Mouse (Mus musculus) monocyte, adult 5-6 weeks (primary cell): ENCODE measurements around the gene Hebp1. TPM values are rescaled to one million over a fixed set of nuclear protein-coding genes. Genes with fewer than 3 reads are reported as not detected.

Source experiments
- ATAC-seq: fragments of 153-309, 156-312 bp; replicated peaks from 2 replicates; pipeline ENCODE4 v1.8.0; 2017; ENCODE audit warnings: mild to moderate bottlenecking; ENCODE audit not compliant: low TSS enrichment, insufficient number of reproducible peaks, severe bottlenecking, poor library complexity, low FRiP score
- total RNA-seq: library from RNA; stranded (forward); fragments of 200-1000, 200-491, 200-594 nt; gene quantifications from 3 replicates; pipeline ENCODE4 v1.2.3, GENCODE M21; 2017

Gene Hebp1
- total RNA-seq, 1 experiment from 2014 or later: 4.2 TPM

DNA sequence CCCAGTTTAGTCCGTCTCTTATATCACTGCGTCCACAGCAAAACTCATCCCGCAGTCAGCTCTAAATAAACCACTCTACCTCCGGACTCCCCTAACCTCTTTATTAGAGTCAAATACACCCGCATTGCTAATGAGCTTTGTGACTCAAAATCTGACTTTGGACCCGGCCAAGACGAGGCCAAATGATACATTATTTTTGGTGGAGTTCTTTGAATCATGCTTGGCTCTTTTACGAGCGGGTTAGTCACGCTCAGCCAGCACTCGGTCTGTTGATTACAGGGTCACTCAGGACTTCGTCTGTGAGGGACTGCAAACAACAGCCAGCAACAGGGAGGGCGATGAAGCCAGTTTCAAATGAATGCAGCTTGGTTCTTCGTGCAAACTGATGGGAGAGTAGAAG lies 59.1 kb downstream of the Hebp1 start:
- no peak for ATAC-seq

DNA sequence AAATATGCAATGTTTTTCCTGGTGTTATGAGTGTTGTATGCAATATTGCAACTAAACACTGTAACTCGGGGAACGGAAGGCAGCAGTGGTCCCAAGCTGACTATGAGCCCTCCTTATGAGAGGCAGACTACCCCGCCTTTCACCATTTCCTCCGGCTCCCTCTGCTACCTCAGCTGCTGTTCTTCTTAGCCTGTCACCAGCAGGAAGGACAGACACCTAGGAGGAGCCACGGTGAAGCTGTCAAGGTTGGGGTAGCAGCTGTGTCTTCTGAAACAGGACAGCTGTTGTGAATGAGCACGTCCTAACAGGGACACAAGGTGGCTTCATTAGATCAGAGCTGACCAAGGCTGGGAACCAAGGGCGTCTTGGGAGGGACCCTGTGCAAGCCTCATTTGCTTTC lies 59.6 kb downstream of the Hebp1 start:
- no peak for ATAC-seq

DNA sequence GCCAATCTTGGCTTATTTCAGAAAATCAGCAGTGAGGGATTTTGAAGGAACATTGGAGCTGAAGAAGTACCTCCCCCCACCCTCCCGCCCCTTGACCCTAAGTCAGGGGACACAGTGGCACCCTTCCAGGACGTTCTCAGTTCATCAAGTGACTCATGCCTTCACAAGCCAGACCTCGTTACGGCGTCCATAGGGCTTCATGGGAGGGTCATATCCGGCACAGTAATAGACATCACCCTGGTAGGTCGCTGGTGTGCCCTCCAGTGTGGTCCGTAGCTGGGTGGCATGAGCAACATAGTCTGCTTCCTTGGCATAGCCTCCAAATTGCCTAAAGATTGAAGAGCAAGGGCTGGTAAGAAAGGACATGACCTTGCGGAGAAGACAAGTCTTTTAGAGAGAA lies 60.1 kb downstream of the Hebp1 start:
- ATAC-seq: no peak

GRCm38 (mm10) chr6:135136439-135137161 lies 61.2 kb downstream of the Hebp1 start:
- ATAC-seq: no peak

GRCm38 (mm10) chr6:135135735-135136134 lies 62.1 kb downstream of the Hebp1 start:
- ATAC-seq: no peak

- no peak for ATAC-seq
These were observed 64.3 kb downstream of the Hebp1 start for GRCm38 (mm10) chr6:135133486-135133885.

GRCm38 (mm10) chr6:135133086-135133485 lies 64.7 kb downstream of the Hebp1 start:
- ATAC-seq: no peak

- ATAC-seq: no peak
These were observed 73.0 kb downstream of the Hebp1 start for GRCm38 (mm10) chr6:135124755-135125380.

- ATAC-seq: no peak
These were observed 79.6 kb downstream of the Hebp1 start, which contains the start of gene Gprc5d for GRCm38 (mm10) chr6:135118183-135118582. Gprc5d (minus strand) TSS chr6:135118283.

GRCm38 (mm10) chr6:135116479-135116878 lies 81.3 kb downstream of the Hebp1 start:
- no peak for ATAC-seq

GRCm38 (mm10) chr6:135113114-135113436 lies 84.7 kb downstream of the Hebp1 start:
- ATAC-seq: no peak

DNA sequence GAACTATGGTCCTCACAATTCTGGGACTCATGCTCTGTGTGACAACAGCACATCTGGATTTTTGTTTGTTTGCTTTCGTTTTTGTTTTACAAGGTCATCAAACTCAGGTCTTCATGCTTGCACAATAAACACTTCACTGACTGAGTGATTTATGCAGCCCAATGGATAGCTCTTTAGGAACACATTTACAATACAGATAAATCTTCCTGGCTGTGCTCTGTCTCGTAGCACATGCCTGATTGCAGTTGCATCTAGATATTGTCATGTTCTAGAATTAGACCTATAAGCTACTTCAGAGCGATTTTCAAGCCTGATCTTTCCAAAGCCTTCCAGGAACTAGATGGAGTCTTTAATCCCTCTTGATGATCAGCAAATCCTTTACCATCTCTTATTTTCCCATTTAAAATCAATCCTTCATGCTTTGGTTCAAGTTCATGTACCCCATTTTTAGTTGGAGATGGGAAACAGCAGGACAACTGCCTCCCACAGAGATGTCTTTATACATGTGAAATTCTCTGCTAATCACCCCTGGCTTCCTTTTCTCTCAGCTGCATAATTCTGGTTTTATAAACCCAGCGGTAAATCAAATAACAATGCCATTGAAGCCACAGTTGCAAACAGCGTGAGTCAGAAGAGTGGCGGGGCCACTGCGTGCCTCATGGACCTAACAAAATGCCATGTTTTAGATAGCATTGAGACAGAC lies 85.3 kb downstream of the Hebp1 start:
- no peak for ATAC-seq

DNA sequence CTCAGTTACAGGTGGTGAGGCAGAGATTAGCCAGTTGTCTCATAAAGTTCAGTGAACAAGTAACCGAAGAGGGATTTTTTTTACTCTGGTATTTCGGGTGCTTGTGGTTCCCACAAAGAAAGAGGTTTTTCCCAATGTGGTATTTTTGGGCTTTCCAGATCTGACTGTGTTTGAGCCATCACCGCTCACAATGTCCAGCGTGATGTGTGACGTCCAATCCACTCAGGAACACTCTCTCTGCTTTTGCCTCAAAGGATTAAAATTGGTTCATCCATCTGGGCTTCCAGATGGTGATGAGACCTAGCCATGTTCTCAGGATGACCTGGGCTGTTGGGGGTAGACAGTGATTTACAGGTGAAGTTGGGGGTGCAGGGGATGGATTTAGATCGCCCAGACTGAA lies 90.8 kb downstream of the Hebp1 start:
- ATAC-seq: no peak

DNA sequence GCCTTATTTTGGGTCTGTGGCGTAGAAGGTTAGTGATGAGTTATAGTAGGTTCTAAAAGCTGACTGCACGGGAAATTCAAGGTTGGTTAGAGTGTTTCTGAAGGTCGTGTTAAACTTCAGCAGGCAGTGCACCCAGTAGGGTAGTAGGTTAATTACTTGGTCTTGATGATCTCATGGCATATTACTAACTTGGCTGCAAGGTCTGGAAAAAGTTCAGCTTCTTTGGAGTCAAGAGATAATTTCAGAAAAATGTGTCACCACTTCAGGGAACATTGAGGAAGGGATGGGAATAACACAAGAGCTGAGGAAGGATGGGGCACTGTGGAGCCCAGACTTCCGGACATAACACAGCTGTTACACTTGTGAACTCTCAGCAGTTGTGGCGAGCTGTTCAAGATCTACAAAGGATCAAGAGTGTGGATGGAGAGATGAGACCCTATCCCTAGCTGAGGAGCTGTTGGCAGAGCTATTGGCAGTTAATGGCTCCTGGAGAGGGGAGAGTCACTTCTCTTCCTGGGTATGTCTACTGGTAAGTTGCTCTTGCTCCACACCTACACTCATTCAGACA lies 95.0 kb downstream of the Hebp1 start:
- ATAC-seq: no peak

GRCm38 (mm10) chr6:135100787-135101472 lies 96.9 kb downstream of the Hebp1 start:
- no peak for ATAC-seq

GRCm38 (mm10) chr6:135092798-135093470 lies 104.9 kb downstream of the Hebp1 start:
- ATAC-seq: no peak

DNA sequence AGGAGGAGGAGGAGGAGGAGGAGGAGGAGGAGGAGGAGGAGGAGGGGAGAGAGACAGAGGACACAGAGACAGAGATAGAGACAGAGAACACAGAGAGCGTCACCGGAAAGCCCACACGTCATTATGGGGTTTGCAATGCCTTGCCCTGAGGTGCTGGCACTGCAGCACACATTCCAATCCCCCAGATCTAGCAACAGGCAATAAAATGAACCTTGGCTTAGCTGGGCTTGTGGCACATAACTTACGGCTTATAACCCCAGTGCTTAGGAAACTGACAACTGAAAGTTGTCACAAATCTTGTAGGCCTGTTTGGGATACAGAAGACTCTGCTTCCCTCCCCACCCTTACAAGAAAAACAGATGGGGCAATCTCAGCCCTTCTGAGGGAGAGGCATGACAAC lies 107.2 kb downstream of the Hebp1 start:
- no peak for ATAC-seq

GRCm38 (mm10) chr6:135089786-135090185 lies 108.0 kb downstream of the Hebp1 start:
- no peak for ATAC-seq
